Mouse (Mus musculus) MEL (cell line): ENCODE results near the gene 1700025G04Rik.
"Not testable (repeated sequence)": the region's sequence is repeated elsewhere in the genome, so short reads cannot be mapped to it uniquely, and the experiment has no call there.

Experiments used
- EP300 ChIP-seq, 2 experiments: IDR thresholded peaks; 2 replicates each; pipeline ENCODE4 v1.6.1; 2011; ENCODE audit warnings: improper control_type of control experiment in 2 of 2, low read length in 2 of 2, low read depth in 1 of 2, mild to moderate bottlenecking in 1 of 2
- POLR2AphosphoS2 ChIP-seq: IDR thresholded peaks from 2 replicates; pipeline ENCODE4 v1.6.1; 2011; ENCODE audit warnings: low read length, improper control_type of control experiment

DNA sequence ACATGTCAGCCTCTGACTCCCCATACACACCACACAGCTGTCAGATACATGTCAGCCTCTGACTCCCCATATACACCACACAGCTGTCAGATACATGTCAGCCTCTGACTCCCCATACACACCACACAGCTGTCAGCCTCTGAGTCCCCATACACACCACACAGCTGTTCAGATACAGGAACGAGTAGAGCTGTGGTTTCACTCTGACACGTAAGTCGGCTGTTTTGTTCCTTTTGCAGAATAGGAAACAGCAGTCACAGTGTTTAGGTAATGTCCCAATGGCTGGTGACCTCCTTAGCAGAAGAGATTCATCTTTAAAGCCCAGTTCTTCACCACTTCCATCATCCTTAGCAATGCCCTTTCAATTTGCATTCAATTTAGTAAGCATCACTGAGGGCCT is 287.1 kb downstream of the 1700025G04Rik start:
- TF ChIP-seq EP300 (IDR thresholded peaks at IDR 0.05; ENCODE audit: low read depth in 1 of 2, low read length in 2 of 2); POLR2AphosphoS2: not testable (repeated sequence)
